Mouse (Mus musculus) mouse embryonic stem cell (cell line): ENCODE data around the gene Sstr5.

Source experiments
- in situ Hi-C, 2 experiments: fragments of 300-500 bp; cut with MboI; formaldehyde crosslinking; loops; 1 replicate in 1 of 2; 3 replicates in 1 of 2; pipeline ENCODE4 v1.14.3; 2019 to 2020; ENCODE audit warnings: low sequenced_read_pairs in 2 of 2, low pct_unique_long_range_greater_than_20kb in 1 of 2, mixed read lengths in 1 of 2; ENCODE audit not compliant: unreplicated experiment in 1 of 2

The Sstr5 gene

GRCm38 (mm10) chr17:25480152-25480551 lies 16.9 kb downstream of the Sstr5 start:
- in situ Hi-C loops, result no loop called here

GRCm38 (mm10) chr17:25475946-25476744 lies 20.9 kb downstream of the Sstr5 start:
- in situ Hi-C loops, result loop anchor here in 1 of 2 experiments (10.0 kb wide), 2 partner anchors 219 to 319 kb away; partner anchors contain the start of genes AC134908.4, Fam173a and Metrn

GRCm38 (mm10) chr17:25474330-25475077 lies 22.6 kb downstream of the Sstr5 start:
- in situ Hi-C loops, result loop anchor here in 1 of 2 experiments (10.0 kb wide), 2 partner anchors 220 to 320 kb away; partner anchors contain the start of genes AC134908.4, Fam173a and Metrn

DNA sequence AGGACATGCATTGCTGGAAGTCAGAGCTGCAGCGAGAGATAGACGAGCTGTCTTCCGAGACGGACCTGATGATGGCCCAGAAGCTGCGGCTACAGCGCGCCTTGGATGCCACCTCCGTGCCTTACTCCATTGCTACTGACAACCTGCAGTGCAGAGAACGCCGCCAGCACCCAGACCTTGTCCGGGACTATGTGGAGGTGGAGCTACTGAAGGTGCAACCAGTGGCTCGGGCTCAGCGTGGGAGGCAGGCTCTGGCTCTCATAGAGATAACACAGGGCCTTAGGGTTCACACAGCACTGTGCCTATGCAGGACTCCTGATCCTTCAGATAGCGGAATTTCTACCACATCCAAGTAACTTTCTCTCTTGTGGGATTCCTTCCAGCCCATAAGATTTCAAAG lies 25.0 kb downstream of the Sstr5 start:
- in situ Hi-C loops, result loop anchor here in 1 of 2 experiments (10.0 kb wide), 2 partner anchors 223 to 323 kb away; partner anchors contain the start of genes AC134908.4, Fam173a and Metrn

DNA sequence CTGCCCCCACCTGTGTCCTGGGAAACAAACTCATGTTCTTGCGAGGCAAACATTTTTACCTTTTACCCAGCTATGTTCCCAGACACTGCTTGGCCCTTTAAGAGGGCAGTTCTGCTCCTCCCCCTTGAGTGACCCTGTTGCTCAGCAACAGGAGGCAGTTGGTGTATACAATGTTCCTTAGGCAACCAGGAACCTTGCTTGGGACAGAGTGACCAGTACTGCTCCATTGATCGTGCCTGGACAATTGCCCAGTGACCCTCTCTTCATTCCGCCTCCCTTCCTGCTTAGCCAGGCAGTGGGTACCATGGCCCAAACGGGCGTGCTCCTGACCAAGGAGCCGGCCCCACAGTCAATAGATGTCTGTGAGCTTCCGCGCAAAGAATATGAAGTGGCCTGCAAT lies 25.7 kb downstream of the Sstr5 start:
- in situ Hi-C loops, result loop anchor here in 1 of 2 experiments (10.0 kb wide), 2 partner anchors 223 to 323 kb away; partner anchors contain the start of genes AC134908.4, Fam173a and Metrn

DNA sequence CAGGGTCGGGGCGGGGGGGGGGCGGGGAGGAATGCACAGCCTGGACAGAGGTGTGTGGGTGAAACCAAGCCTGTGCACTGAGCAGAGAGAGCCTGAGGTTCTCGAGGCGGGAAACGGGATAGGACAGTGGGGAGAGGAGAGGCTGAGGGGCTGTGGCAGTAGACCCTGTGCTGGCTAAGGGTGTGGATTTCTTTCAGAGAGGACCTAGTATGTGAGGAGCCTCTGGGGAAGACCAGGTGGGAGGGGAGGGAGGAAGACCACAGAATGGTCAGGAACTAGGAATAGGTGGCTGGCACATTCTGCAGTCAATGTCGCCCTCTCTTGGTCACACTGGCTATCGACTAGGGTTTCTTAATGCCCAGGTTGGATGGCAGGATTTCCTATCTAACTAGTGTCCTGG lies 27.3 kb downstream of the Sstr5 start:
- in situ Hi-C loops, result loop anchor here in 1 of 2 experiments (10.0 kb wide), 2 partner anchors 225 to 325 kb away; partner anchors contain the start of genes AC134908.4, Fam173a and Metrn

DNA sequence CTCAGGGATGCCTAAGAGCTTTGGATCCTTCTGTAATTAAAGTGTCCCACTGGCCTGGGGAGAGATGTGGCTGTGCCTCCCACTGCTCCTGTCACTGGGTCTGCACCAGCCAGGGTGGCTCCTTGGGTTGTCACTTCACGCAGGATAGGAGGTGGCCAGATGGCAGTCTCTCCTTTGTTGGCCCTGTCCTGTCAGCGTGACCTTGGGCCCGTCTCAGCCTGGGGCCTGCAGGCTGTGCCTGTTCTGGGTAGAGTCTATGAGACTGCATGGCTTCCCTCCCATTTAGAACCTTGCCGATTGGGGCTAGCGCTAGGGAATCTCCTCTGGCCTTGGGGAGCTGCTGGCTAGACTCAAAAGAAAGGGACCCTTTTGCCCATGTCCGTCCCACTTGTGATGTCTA lies 28.8 kb downstream of the Sstr5 start:
- in situ Hi-C loops, result no loop called here

GRCm38 (mm10) chr17:25467781-25468180 lies 29.3 kb downstream of the Sstr5 start:
- in situ Hi-C loops, result no loop called here

DNA sequence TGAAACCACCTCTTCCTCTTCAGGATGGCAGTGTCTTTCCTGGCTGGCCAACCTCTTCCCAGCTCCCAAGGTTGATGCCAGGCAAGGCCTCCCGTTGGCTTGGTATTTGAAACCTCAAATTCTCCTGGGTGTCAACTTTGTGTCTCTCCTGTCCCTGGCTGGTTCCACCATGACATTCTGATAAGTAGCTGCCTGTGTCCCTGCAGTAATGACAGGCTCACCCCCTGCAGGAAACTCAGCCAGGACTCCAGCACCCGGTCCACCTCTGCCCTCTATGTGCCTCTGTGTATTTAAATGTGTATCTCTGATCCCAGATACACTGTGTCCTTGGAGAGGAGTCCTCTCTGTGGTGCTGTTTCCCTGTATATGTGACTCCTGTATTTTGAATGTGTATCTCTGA lies 30.8 kb downstream of the Sstr5 start:
- in situ Hi-C loops, result no loop called here

GRCm38 (mm10) chr17:25464091-25464490 lies 33.0 kb downstream of the Sstr5 start:
- in situ Hi-C loops, result no loop called here

GRCm38 (mm10) chr17:25463326-25463945 lies 33.7 kb downstream of the Sstr5 start:
- in situ Hi-C loops, result no loop called here

DNA sequence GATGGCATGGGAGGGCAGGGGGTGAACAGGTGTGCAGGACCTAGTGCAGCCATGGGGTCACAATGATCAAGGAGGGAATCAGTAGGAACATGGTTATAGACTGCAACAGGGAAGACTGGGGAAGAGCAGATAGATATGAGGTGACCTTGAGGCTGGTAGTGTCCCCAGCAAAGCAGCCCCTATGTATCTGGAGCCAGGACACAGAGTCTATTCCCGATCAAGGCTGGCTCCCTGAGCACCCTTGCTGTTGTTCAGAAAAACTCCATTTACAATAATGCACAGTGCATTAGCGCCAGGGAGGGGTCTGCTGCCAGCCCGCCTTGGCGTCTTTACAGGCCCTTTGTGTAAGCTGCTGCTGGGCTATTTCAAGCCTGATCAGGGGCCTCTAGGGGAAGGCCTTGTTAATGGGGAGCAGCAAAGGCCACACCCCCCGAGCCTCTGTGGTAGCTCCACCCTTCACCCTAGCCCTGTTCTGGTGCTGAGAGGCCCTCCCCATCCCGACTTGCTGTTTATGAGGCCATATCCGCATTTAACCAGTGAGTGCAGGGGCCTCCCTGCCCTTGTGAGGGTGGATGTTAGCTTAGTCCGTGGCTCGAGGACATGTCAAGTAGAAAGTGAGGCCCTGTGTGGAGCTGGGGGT lies 34.7 kb downstream of the Sstr5 start:
- in situ Hi-C loops, result no loop called here

GRCm38 (mm10) chr17:25456540-25456939 lies 40.5 kb downstream of the Sstr5 start:
- in situ Hi-C loops, result loop anchor here in 1 of 2 experiments (5.0 kb wide), 1 partner anchor 64 kb away; no protein-coding TSS in a partner anchor

DNA sequence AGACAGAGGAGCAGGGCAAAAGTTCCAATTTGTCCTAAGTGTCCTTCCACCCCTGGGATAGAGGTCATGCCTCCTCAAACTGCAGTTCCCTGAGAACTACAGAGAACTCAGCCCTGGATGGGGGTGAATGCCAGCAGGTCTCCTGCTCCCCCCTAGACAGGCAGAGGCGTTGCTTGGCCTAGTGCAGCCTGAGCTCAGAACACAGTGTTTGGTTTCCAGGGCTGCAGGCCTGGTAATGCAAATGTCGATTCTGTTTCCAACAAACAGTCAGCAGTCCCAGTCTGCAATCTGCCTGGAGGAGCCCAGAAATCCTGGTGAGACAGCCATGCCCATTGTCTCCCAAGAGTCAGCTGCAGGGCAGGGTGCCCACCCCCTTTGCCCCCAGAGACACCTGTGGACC lies 42.8 kb downstream of the Sstr5 start, which contains the start of gene Tekt4:
Gene Tekt4 (plus strand): TSS at position 344 of the 400 bp plus-strand sequence.
- in situ Hi-C loops, result no loop called here

DNA sequence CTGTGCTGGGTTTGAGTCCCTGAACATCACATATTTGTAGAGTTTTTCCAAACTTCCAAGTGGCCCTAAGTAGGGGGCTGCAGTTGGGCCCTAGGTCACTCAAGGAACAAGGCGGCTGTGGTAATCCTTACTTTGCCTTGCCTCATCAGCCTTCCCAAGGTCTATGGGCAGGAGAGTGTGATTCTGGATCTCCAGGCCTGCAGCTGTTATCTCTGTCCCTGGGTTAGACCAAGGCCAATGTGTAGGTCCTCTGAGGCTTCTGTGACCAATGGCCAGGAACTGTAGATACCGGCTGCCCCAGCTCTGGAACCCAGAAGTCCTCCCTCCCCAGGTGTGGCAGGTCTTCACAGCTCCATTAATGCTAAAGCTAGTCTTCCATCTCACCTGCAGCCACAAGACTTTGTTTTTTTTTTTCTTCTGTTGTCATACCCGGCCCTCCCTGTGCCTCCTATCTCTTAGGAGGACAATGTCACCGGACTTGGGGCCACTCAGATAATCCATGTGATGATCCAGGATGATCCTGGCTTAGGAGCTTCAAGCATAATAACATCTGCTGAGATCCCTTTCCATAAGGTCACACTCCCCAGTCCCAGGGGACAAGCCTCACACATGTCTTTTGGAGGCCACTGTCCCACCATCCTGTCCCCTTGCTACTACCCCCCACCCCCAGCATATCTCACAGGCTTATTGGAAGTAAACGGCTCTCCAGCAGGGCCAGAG lies 44.7 kb downstream of the Sstr5 start:
- in situ Hi-C loops, result no loop called here

DNA sequence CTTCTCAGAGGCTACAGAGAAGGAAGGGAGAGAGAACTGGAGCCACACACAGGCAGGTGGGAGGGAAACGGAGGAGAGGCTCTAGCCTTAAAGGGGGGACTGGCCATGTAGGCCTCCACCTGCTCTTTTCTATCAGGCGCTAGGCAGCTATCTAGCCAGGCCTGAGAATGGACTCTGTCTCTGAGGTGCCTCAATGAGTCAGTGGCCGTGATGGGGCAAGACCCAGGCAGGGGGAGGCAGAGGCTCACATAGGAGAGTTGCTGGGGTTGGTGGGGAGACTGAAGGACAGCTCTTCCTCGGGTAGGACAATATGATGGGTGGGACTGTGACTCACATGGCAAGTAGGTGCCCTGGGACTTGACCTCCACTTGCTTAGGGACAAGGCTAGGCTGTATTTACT lies 46.8 kb downstream of the Sstr5 start:
- in situ Hi-C loops, result no loop called here

DNA sequence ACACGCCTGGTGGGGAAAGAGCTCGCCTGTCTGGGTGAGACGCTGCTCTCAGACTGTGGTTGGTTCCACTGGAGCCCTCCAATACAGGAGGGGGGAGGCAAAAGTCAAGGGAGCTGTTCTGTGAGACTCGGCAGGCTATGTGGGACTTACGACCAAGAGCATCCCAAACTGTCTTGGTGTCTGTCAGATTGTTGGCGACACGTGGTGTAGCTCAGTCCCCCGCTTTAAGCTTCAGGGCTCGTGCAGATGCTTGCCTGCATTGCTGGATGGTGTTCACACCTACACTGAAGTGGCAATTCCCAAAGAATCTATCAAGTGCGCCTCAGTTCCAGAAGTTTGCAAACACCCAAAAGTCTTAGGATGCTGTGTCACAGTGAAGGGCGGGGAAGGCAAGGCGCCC lies 49.2 kb downstream of the Sstr5 start:
- in situ Hi-C loops, result no loop called here

DNA sequence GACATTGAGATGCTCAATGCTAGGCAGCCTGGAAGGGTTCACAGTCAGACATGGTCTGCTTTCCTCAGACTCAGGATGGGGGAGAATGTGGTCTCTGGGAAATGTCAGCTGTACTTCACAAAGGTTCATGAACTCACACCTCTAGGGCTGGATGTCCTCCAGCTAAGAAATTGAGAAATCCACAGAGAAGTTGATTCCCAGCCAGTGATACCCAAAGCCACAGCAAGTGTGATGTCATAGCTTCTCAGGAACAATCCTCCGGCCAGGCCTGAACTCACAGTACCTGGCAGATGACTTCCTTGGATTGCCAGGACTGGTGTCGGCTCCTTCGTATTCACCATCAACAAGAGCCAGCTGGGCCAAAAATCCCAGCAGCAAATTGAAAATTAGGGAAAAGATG lies 51.2 kb downstream of the Sstr5 start:
- in situ Hi-C loops, result no loop called here
